Mouse (Mus musculus) C2C12 (cell line): ENCODE results near the gene Fam71b. TPM values are rescaled to one million over a fixed set of nuclear protein-coding genes. Genes with fewer than 3 reads are reported as not detected.

Source experiments
- H3K27me3 ChIP-seq: one replicate; pipeline ENCODE4 v1.6.1; 2011; ENCODE audit not compliant: control insufficient read depth, insufficient read depth, insufficient read length
- H3K36me3 ChIP-seq: one replicate; pipeline ENCODE4 v1.6.1; 2011; ENCODE audit not compliant: control insufficient read depth, insufficient read depth
- H3K4me3 ChIP-seq: one replicate; pipeline ENCODE4 v1.5.1; 2011; ENCODE audit warnings: mild to moderate bottlenecking, control low read depth; ENCODE audit not compliant: poor library complexity, insufficient read depth, severe bottlenecking
- H3K79me2 ChIP-seq: one replicate; pipeline ENCODE4 v1.6.1; 2011; ENCODE audit not compliant: control insufficient read depth, insufficient read depth
- H3K79me3 ChIP-seq: one replicate; pipeline ENCODE4 v1.6.1; 2011; ENCODE audit warnings: low read depth, control low read depth
- H3ac ChIP-seq: one replicate; pipeline ENCODE3; 2011; ENCODE audit warnings: low read depth; ENCODE audit not compliant: control insufficient read depth, insufficient read length
- CEBPB ChIP-seq: IDR thresholded peaks from one replicate; pipeline ENCODE4 v1.6.1; 2011; ENCODE audit warnings: low read depth, mild to moderate bottlenecking, control low read depth, moderate library complexity
- CTCF ChIP-seq: IDR thresholded peaks from one replicate; pipeline ENCODE4 v1.5.1; 2011; ENCODE audit not compliant: control insufficient read depth, insufficient read depth, insufficient read length
- FOSL1 ChIP-seq: IDR thresholded peaks from one replicate; pipeline ENCODE4 v1.8.0; 2011; ENCODE audit warnings: mild to moderate bottlenecking, low read length; ENCODE audit not compliant: poor library complexity, insufficient read depth, severe bottlenecking
- MAX ChIP-seq: IDR thresholded peaks from one replicate; pipeline ENCODE4 v1.6.1; 2011; ENCODE audit warnings: mild to moderate bottlenecking, control low read depth
- MYOD1 ChIP-seq: IDR thresholded peaks from one replicate; pipeline ENCODE4 v1.6.1; 2011; ENCODE audit warnings: low read depth; ENCODE audit not compliant: control insufficient read depth, insufficient read length
- MYOG ChIP-seq: IDR thresholded peaks from one replicate; pipeline ENCODE4 v1.6.1; 2011; ENCODE audit not compliant: control insufficient read depth, insufficient read length; ENCODE audit errors: extremely low read depth
- USF1 ChIP-seq: IDR thresholded peaks from one replicate; pipeline ENCODE4 v1.6.1; 2011; ENCODE audit warnings: low read depth, mild to moderate bottlenecking, control low read depth, moderate library complexity
- long read RNA-seq, 2 experiments: library from polyadenylated mRNA; unstranded; transcript quantifications; one replicate each; pipeline ENCODE4 v2.0.0; 2019 to 2020
- polyA plus RNA-seq: library from polyadenylated mRNA; unstranded; fragments of >200 nt; fragmentation: generic; extraction: Trizol; gene quantifications from one replicate; pipeline ENCODE4 v1.2.1, GENCODE M21; 2012; ENCODE audit warnings: missing spikeins

Gene Fam71b
- 0.20 TPM for polyA plus RNA-seq
- long read RNA-seq, experiment 1, result 0 reads
- long read RNA-seq, experiment 2, result 0 reads

- H3K4me3 ChIP-seq, result no peak within 1 kb of the TSS
- no peaks in the 10 kb centered on the region for H3K36me3 ChIP-seq
- no peaks in the 10 kb centered on the region for H3K79me3 ChIP-seq
- H3K79me2 ChIP-seq, result no peaks in the 10 kb centered on the region
- no peak within 1 kb of the TSS for H3ac ChIP-seq
- no peak for TF ChIP-seq MAX
- no peaks in the 10 kb centered on the region for H3K27me3 ChIP-seq
Observed at GRCm38 (mm10) chr11:46396167-46396859, at the start of gene Fam71b. Gene Fam71b, plus strand, starts transcription at chr11:46396559.

GRCm38 (mm10) chr11:46347756-46348155 is 48.6 kb upstream of the Fam71b start:
- H3K4me3 ChIP-seq, result no peak overlapping the region
- no peaks in the 10 kb centered on the region for H3K36me3 ChIP-seq
- H3ac ChIP-seq, result no peak overlapping the region
- H3K79me2 ChIP-seq, result no peaks in the 10 kb centered on the region
- peaks cover 3% of the 10 kb centered on the region for H3K27me3 ChIP-seq
- H3K79me3 ChIP-seq, result no peaks in the 10 kb centered on the region
- no peak for TF ChIP-seq MYOG
- TF ChIP-seq FOSL1, result no peak
- no peak for TF ChIP-seq CEBPB
- no peak for TF ChIP-seq MYOD1

- H3ac ChIP-seq, result no peak overlapping the region
- peaks cover 3% of the 10 kb centered on the region for H3K27me3 ChIP-seq
- H3K36me3 ChIP-seq, result no peaks in the 10 kb centered on the region
- no peaks in the 10 kb centered on the region for H3K79me2 ChIP-seq
- H3K79me3 ChIP-seq, result no peaks in the 10 kb centered on the region
- TF ChIP-seq CTCF (no peak), MYOD1 (no peak), MAX (no peak), MYOG (no peak), FOSL1 (no peak), USF1 (no peak), CEBPB (no peak)
- H3K4me3 ChIP-seq, result no peak overlapping the region
Observed at GRCm38 (mm10) chr11:46348416-46348815, 47.9 kb upstream of the Fam71b start.

GRCm38 (mm10) chr11:46349681-46350410 is 46.5 kb upstream of the Fam71b start:
- Histone ChIP-seq H3K4me3 (no peak overlapping the region), H3K27me3 (peaks cover 3% of the 10 kb centered on the region), H3K79me2 (no peaks in the 10 kb centered on the region), H3K79me3 (no peaks in the 10 kb centered on the region), H3ac (no peak overlapping the region), H3K36me3 (no peaks in the 10 kb centered on the region)
- TF ChIP-seq MAX, result no peak
- no peak for TF ChIP-seq FOSL1
- no peak for TF ChIP-seq CEBPB
- no peak for TF ChIP-seq MYOG
- no peak for TF ChIP-seq CTCF
- TF ChIP-seq USF1, result no peak
- TF ChIP-seq MYOD1, result no peak

- no peak overlapping the region for H3K4me3 ChIP-seq
- TF ChIP-seq MYOD1, result no peak
- no peak for TF ChIP-seq USF1
- no peak for TF ChIP-seq MAX
- TF ChIP-seq MYOG, result no peak
- no peak for TF ChIP-seq FOSL1
- no peak for TF ChIP-seq CEBPB
- no peak for TF ChIP-seq CTCF
- H3K36me3 ChIP-seq, result no peaks in the 10 kb centered on the region
- H3K79me3 ChIP-seq, result no peaks in the 10 kb centered on the region
- no peaks in the 10 kb centered on the region for H3K79me2 ChIP-seq
- H3ac ChIP-seq, result no peak overlapping the region
- no peaks in the 10 kb centered on the region for H3K27me3 ChIP-seq
Observed at GRCm38 (mm10) chr11:46358369-46358768, 38.0 kb upstream of the Fam71b start.

GRCm38 (mm10) chr11:46360991-46361665 is 35.2 kb upstream of the Fam71b start:
- Histone ChIP-seq H3K79me2 (no peaks in the 10 kb centered on the region), H3K79me3 (no peaks in the 10 kb centered on the region), H3K27me3 (no peaks in the 10 kb centered on the region), H3K4me3 (no peak overlapping the region), H3ac (no peak overlapping the region), H3K36me3 (no peaks in the 10 kb centered on the region)
- TF ChIP-seq MAX (no peak), MYOD1 (no peak), CEBPB (no peak), CTCF (no peak), MYOG (no peak), USF1 (no peak), FOSL1 (no peak)
